Mouse (Mus musculus) right cerebral cortex, adult 18-20 months (tissue): ENCODE results near the gene Kcnk6.
A peak's percentile ranks its signal among the peaks of the same experiment; 100 is the strongest.
"Not testable (repeated sequence)": the region's sequence is repeated elsewhere in the genome, so short reads cannot be mapped to it uniquely, and the experiment has no call there.

Source experiments
- DNase-seq: peaks from one replicate; pipeline ENCODE4 v3.0.0; 2022; ENCODE audit warnings: mixed read lengths

Gene Kcnk6

GRCm38 (mm10) chr7:29202577-29202976 is 29.7 kb downstream of the Kcnk6 start:
- DNase-seq, result no peak

- not testable (repeated sequence) for DNase-seq
These were observed 38.1 kb downstream of the Kcnk6 start for GRCm38 (mm10) chr7:29194230-29194629.

GRCm38 (mm10) chr7:29181323-29181722 is 51.0 kb downstream of the Kcnk6 start:
- DNase-seq, result not testable (repeated sequence)

- no peak for DNase-seq
These were observed 51.5 kb downstream of the Kcnk6 start for GRCm38 (mm10) chr7:29180854-29181236.

GRCm38 (mm10) chr7:29180077-29180853 is 52.0 kb downstream of the Kcnk6 start, which contains the start of gene Psmd8:
TSS of gene Psmd8 (minus strand) at chr7:29180701.
- peak; percentile 97 for DNase-seq

- DNase-seq, result no peak
These were observed 53.0 kb downstream of the Kcnk6 start for GRCm38 (mm10) chr7:29179323-29179722.

- DNase-seq, result no peak
These were observed 54.2 kb downstream of the Kcnk6 start for GRCm38 (mm10) chr7:29178106-29178505.

GRCm38 (mm10) chr7:29172390-29173016 is 59.8 kb downstream of the Kcnk6 start:
- DNase-seq, result no peak
